Mouse (Mus musculus) cortical plate, adult 2 months (tissue): Measurements from ENCODE around the gene Gm42417.
"Not testable (repeated sequence)": the region's sequence is repeated elsewhere in the genome, so short reads cannot be mapped to it uniquely, and the experiment has no call there.

ENCODE experiments used
- CTCF ChIP-seq: fragments of 200-500 bp; IDR thresholded peaks from 2 replicates; pipeline ENCODE4 v1.5.1; 2011; ENCODE audit warnings: mild to moderate bottlenecking, control low read depth, low read length; ENCODE audit not compliant: insufficient read depth; ENCODE audit errors: extremely low read depth
- POLR2A ChIP-seq: fragments of 200-500 bp; IDR thresholded peaks from 2 replicates; pipeline ENCODE4 v1.6.1; 2011; ENCODE audit warnings: mild to moderate bottlenecking, low read length, control low read depth; ENCODE audit not compliant: insufficient read depth; ENCODE audit errors: extremely low read depth

- TF ChIP-seq CTCF, POLR2A: not testable (repeated sequence)
Observed at GRCm38 (mm10) chr1:36536783-36537182, 2.4 kb downstream of the Gm42417 start, which contains the start of gene Ankrd23.
